15 mouse cellular contexts compared by ENCODE assay signal in the genomic region with DNA sequence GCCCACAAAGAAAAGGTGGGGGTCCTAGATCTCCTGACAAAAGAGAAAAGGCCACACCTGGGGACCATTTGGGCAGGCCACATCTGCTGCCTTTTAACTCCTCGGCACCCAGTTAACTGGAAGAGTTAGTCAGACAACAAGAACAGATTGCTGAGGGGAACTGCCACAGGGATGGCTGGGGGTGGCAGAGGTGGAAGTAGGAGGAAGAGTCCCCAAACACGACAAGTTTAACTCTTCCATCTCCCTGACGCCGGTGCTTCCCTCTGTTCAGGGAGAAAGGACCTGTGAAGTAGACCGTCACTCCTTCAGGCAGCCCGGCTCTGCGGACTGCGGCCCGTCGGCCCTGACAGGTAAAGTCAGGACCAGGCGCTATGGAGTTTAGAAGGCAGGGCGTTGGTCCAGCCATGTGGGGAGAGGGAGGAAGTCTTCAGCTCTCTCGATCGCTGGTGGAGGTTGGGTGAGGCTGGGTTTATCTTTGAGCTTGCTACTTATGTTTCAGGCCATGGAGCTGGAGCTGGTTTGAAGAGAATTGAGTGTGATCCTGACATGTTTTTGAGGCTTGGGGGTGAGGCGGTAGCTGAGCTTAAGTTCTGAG. TPM values are rescaled to one million over a fixed set of nuclear protein-coding genes. Genes with fewer than 3 reads are reported as not detected.
DNase-seq lines count a peak whose midpoint lies in the region; ATAC-seq and TF ChIP-seq lines count a peak whose summit lies in the region.
"Had no signal": no experiment of that assay in that cellular context is flagged by ENCODE, and none has a peak within 500 bp of the region (broad histone marks: within the 10 kb centered on the region; RNA-seq: fewer than 3 reads in every experiment).

No protein-coding gene starts in this region.

- no peak for TF ChIP-seq EP300 in lung, postnatal 0 days (IDR thresholded peaks at IDR 0.05)

- no peak overlapping the region for H3K9ac ChIP-seq in lung, postnatal 0 days (replicated peaks; ENCODE audit: low read depth)
- H3K9ac ChIP-seq: embryonic facial prominence, embryonic 15.5 days; limb, embryonic 15.5 days had no signal

- H3K4me1 ChIP-seq in lung, postnatal 0 days (ENCODE audit: insufficient read depth, low read depth, low read length): peaks cover 31% of the 10 kb centered on the region
- H3K4me1 ChIP-seq in lung, adult 2 months (ENCODE audit: control insufficient read depth, insufficient read depth, low read length): peaks cover 17% of the 10 kb centered on the region; the same call in 1 of the 2 replicates
- peaks cover 83% of the 10 kb centered on the region for H3K4me1 ChIP-seq in embryonic facial prominence, embryonic 10.5 days

- no peaks in the 10 kb centered on the region; the same call in 1 of the 2 replicates for H3K27me3 ChIP-seq in lung, postnatal 0 days (replicated peaks; ENCODE audit: insufficient read depth, low read length)
- peaks cover 72% of the 10 kb centered on the region for H3K27me3 ChIP-seq in embryonic facial prominence, embryonic 10.5 days (replicated peaks; ENCODE audit: low read depth, poor library complexity, severe bottlenecking)
- peaks cover 4% of the 10 kb centered on the region for H3K27me3 ChIP-seq in myocyte (ENCODE audit: control insufficient read depth, insufficient read depth, insufficient read length)

- TF ChIP-seq POLR2A in lung, adult 2 months (IDR thresholded peaks at IDR 0.05; ENCODE audit: borderline replicate concordance, extremely low read depth, low read depth, low read length): no peak
- no peak for TF ChIP-seq POLR2A in myocyte (IDR thresholded peaks at IDR 0.05; ENCODE audit: insufficient read length, low read depth)

- 0 out of 2 replicates have a peak overlapping the region, but pooled peaks have one; percentile 38 for H3K4me2 ChIP-seq in lung, postnatal 0 days (replicated peaks; ENCODE audit: low read depth, low read length)
- H3K4me2 ChIP-seq in myocyte (ENCODE audit: low read depth): peak overlapping the region; percentile 37
- H3K4me2 ChIP-seq: midbrain, embryonic 11.5 days had no signal

- no peak overlapping the region for H3ac ChIP-seq in myocyte (ENCODE audit: control insufficient read depth, insufficient read length)

- TF ChIP-seq CTCF in lung, postnatal 0 days (IDR thresholded peaks at IDR 0.05): no peak
- TF ChIP-seq CTCF in lung, adult 2 months (IDR thresholded peaks at IDR 0.05; ENCODE audit: insufficient read depth, low read length): no peak

- no peaks in the 10 kb centered on the region for H3K9me3 ChIP-seq in lung, postnatal 0 days (ENCODE audit: low read length)
- no peaks in the 10 kb centered on the region for H3K9me3 ChIP-seq in embryonic facial prominence, embryonic 10.5 days
- H3K9me3 ChIP-seq: embryonic facial prominence, embryonic 15.5 days; limb, embryonic 15.5 days had no signal

- H3K4me3 ChIP-seq in lung, postnatal 0 days (ENCODE audit: low read depth, low read length): no peak overlapping the region
- H3K4me3 ChIP-seq in lung, adult 2 months (replicated peaks; ENCODE audit: extremely low read depth, low read depth, low read length): no peak overlapping the region
- no peak overlapping the region for H3K4me3 ChIP-seq in embryonic facial prominence, embryonic 10.5 days
- no peak overlapping the region for H3K4me3 ChIP-seq in myocyte
- H3K4me3 ChIP-seq: embryonic facial prominence, embryonic 15.5 days; heart, adult 2 months; limb, embryonic 15.5 days had no signal

- 70% methylated on average over 15 of the region's 15 CpGs for WGBS in lung, postnatal 0 days
- 82% methylated on average over 15 of the region's 15 CpGs for WGBS in lung, adult 2 months
- WGBS in embryonic facial prominence, embryonic 10.5 days: 78% methylated on average over 15 of the region's 15 CpGs

- ATAC-seq in lung, postnatal 0 days: no peak

- H3K27ac ChIP-seq in lung, postnatal 0 days (ENCODE audit: low read length): no peak overlapping the region
- H3K27ac ChIP-seq in embryonic facial prominence, embryonic 10.5 days (replicated peaks): peak overlapping the region; percentile 60
- H3K27ac ChIP-seq: heart, adult 2 months had no signal

- H3K79me2 ChIP-seq in myocyte (ENCODE audit: control insufficient read depth, insufficient read depth): no peaks in the 10 kb centered on the region

- DNase-seq in heart, adult 11 months: peak; percentile 92
- no peak for DNase-seq in heart, adult 8-10 months (ENCODE audit: low spot score)
- DNase-seq in lung, postnatal 0 days (ENCODE audit: low spot score): no peak
- no peak for DNase-seq in lung, adult 2 months
- no peak for DNase-seq in embryonic facial prominence, embryonic 10.5 days (ENCODE audit: low spot score)
- no peak for DNase-seq in B cell, adult 2 months
- DNase-seq: cerebellum, postnatal 10 days; gastrocnemius, postnatal 14 days; heart, adult 2 months; thymus, postnatal 14 days had no signal

- H3K36me3 ChIP-seq in lung, postnatal 0 days (ENCODE audit: insufficient read depth, low read length): no peaks in the 10 kb centered on the region
- H3K36me3 ChIP-seq in embryonic facial prominence, embryonic 10.5 days (replicated peaks): no peaks in the 10 kb centered on the region
- H3K36me3 ChIP-seq in myocyte (ENCODE audit: control insufficient read depth, insufficient read depth): no peaks in the 10 kb centered on the region
- H3K36me3 ChIP-seq: embryonic facial prominence, embryonic 15.5 days; limb, embryonic 15.5 days had no signal

TF ChIP-seq in myocyte, 11 proteins besides CTCF, POLR2A, EP300 and RAD21:
- TF ChIP-seq TCF3 (IDR thresholded peaks at IDR 0.05; ENCODE audit: insufficient read length, low read depth) (no peak), E2F4 (IDR thresholded peaks at IDR 0.05; ENCODE audit: insufficient read depth) (no peak), SRF (IDR thresholded peaks at IDR 0.05; ENCODE audit: control insufficient read depth, insufficient read length, low read depth) (no peak), POLR2AphosphoS2 (IDR thresholded peaks at IDR 0.05; ENCODE audit: insufficient read length, low read depth) (no peak), REST (IDR thresholded peaks at IDR 0.05; ENCODE audit: insufficient read depth, insufficient read length) (no peak), MAX (IDR thresholded peaks at IDR 0.05; ENCODE audit: low read depth) (no peak), USF1 (IDR thresholded peaks at IDR 0.05; ENCODE audit: low read depth) (no peak), MYOG (IDR thresholded peaks at IDR 0.05; ENCODE audit: control insufficient read depth in 1 of 3, insufficient read depth in 1 of 3, insufficient read length in 2 of 3, low read depth in 2 of 3) (no peak), MYOD1 (IDR thresholded peaks at IDR 0.05; ENCODE audit: control insufficient read depth in 1 of 3, insufficient read length in 2 of 3, low read depth in 2 of 3) (no peak), CEBPB (IDR thresholded peaks at IDR 0.05; ENCODE audit: insufficient read depth, poor library complexity, severe bottlenecking) (no peak), TCF12 (IDR thresholded peaks at IDR 0.05; ENCODE audit: insufficient read depth, poor library complexity, severe bottlenecking) (no peak)

RNA-seq across cellular contexts. Expression of gene Cygb, which starts 5.0 kb away (rescaled TPM):
- 10 to 100 TPM; 40.6 to 64.1 (median 43.0) TPM for total RNA-seq in heart, adult 8-10 months (2022)
- polyA plus RNA-seq in lung, postnatal 0 days (2015; fragmentation: Nextera tagmentation; extraction: Ambion mirVana): 27.3 and 32.0 TPM in 2 replicates
- polyA plus RNA-seq in lung, adult 2 months (2012; rRNA removed): 33.6 and 41.2 TPM in 2 replicates
- 5.0 and 5.7 TPM in 2 replicates for polyA plus RNA-seq in embryonic facial prominence, embryonic 10.5 days (2016; fragmentation: Nextera tagmentation; extraction: Ambion mirVana)
- 0.47 TPM for polyA plus RNA-seq in myocyte (2012; fragmentation: generic; extraction: Trizol)
- total RNA-seq: monocyte, adult 5-6 weeks had no signal

RNA-seq across cellular contexts. Expression of gene Prcd, which starts 5.8 kb away (rescaled TPM):
- total RNA-seq in heart, adult 8-10 months (2022): 1 to 10 TPM; 1.4 to 2.0 (median 1.8) TPM
- polyA plus RNA-seq in lung, postnatal 0 days (2015; fragmentation: Nextera tagmentation; extraction: Ambion mirVana): 10.9 and 16.4 TPM in 2 replicates
- polyA plus RNA-seq in lung, adult 2 months (2012; rRNA removed): 2.8 and 5.6 TPM in 2 replicates
- 0.76 and 1.2 TPM in 2 replicates for polyA plus RNA-seq in embryonic facial prominence, embryonic 10.5 days (2016; fragmentation: Nextera tagmentation; extraction: Ambion mirVana)
- polyA plus RNA-seq in myocyte (2012; fragmentation: generic; extraction: Trizol): 0.74 TPM
- total RNA-seq: monocyte, adult 5-6 weeks had no signal

RNA-seq across cellular contexts. Expression of gene Rhbdf2, which starts 32.3 kb away (rescaled TPM):
- 10 to 100 TPM in 3 of 4 experiments, 1 to 10 TPM in 1; 8.7 to 12.6 (median 10.6) TPM for total RNA-seq in heart, adult 8-10 months (2022)
- 23.5 and 27.9 TPM in 2 replicates for polyA plus RNA-seq in lung, postnatal 0 days (2015; fragmentation: Nextera tagmentation; extraction: Ambion mirVana)
- polyA plus RNA-seq in lung, adult 2 months (2012; rRNA removed): 82.2 and 87.8 TPM in 2 replicates
- 5.5 and 6.1 TPM in 2 replicates for polyA plus RNA-seq in embryonic facial prominence, embryonic 10.5 days (2016; fragmentation: Nextera tagmentation; extraction: Ambion mirVana)
- 16.2 TPM for polyA plus RNA-seq in myocyte (2012; fragmentation: generic; extraction: Trizol)
